Mouse (Mus musculus) stomach, embryonic 15.5 days (tissue): ENCODE measurements at regions not wholly inside any gene's neighbourhood (a gene's known extent, or its start where the extent isn't known, plus 50 kb on each side); places are given as distances from the start of the nearest gene placed in this dataset.

Source experiments
- ATAC-seq: fragments of 200-750 bp; cut with Nextera tagmentation; 2 replicates; pipeline ENCODE4 v1.8.0; 2017; ENCODE audit warnings: low read depth, moderate number of reproducible peaks, moderate TSS enrichment; ENCODE audit not compliant: insufficient read depth, low FRiP score
- H3K27ac ChIP-seq: fragments of 300-500 bp; sonication (generic); 2 replicates; pipeline ENCODE4 v1.5.1; 2015; ENCODE audit warnings: mild to moderate bottlenecking, inconsistent platforms
- H3K27me3 ChIP-seq: fragments of 300-500 bp; sonication (generic); replicated peaks from 2 replicates; pipeline ENCODE4 v1.6.1; 2015; ENCODE audit warnings: inconsistent platforms
- H3K36me3 ChIP-seq: fragments of 300-500 bp; sonication (generic); 2 replicates; pipeline ENCODE4 v1.6.1; 2015; ENCODE audit warnings: inconsistent platforms
- H3K4me1 ChIP-seq: fragments of 300-500 bp; sonication (generic); 2 replicates; pipeline ENCODE4 v1.6.1; 2015; ENCODE audit warnings: inconsistent platforms
- H3K4me2 ChIP-seq: fragments of 300-500 bp; sonication (generic); 2 replicates; pipeline ENCODE4 v1.6.1; 2015; ENCODE audit warnings: mild to moderate bottlenecking, inconsistent platforms
- H3K4me3 ChIP-seq: fragments of 300-500 bp; sonication (generic); replicated peaks from 2 replicates; pipeline ENCODE4 v1.5.1; 2015; ENCODE audit warnings: inconsistent platforms
- H3K9ac ChIP-seq: fragments of 300-500 bp; sonication (generic); 2 replicates; pipeline ENCODE4 v1.6.1; 2015; ENCODE audit warnings: inconsistent platforms
- H3K9me3 ChIP-seq: fragments of 300-500 bp; sonication (generic); 2 replicates; pipeline ENCODE4 v1.6.1; 2016; ENCODE audit warnings: inconsistent platforms
- WGBS: fragments of 180-500 bp; shearing (Covaris S2); methylation state at CpG from one replicate; pipeline ENCODE4 v1.1.7; 2015; 5-methylcytosine and 5-hydroxymethylcytosine counted together

DNA sequence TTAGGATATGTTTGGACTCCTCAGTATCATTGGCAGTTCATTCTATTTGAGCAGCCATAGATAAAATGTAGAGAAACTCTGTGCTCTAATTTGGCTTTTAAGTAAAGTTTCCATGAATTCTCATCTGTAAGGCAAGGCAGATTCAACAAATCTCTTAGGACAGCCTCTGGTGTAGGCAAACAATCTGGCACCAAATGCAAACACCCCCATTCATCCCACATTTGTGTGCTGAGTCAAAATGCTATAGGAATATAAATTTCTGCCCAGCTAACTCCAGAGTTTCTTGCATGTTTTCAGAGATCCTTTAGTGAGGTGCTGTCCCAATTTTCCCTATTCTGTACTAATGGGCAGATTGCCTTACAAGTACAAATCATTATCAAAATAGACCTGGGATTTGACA, 695.7 kb upstream of the Kif18a start:
- H3K36me3 ChIP-seq = no peaks in the 10 kb centered on the region
- no peak overlapping the region for H3K9ac ChIP-seq
- H3K4me3 ChIP-seq = no peak overlapping the region
- H3K27ac ChIP-seq = no peak overlapping the region
- no peaks in the 10 kb centered on the region for H3K4me1 ChIP-seq
- no peaks in the 10 kb centered on the region for H3K27me3 ChIP-seq
- no peak overlapping the region for H3K4me2 ChIP-seq
- no peaks in the 10 kb centered on the region for H3K9me3 ChIP-seq
- ATAC-seq = no peak

DNA sequence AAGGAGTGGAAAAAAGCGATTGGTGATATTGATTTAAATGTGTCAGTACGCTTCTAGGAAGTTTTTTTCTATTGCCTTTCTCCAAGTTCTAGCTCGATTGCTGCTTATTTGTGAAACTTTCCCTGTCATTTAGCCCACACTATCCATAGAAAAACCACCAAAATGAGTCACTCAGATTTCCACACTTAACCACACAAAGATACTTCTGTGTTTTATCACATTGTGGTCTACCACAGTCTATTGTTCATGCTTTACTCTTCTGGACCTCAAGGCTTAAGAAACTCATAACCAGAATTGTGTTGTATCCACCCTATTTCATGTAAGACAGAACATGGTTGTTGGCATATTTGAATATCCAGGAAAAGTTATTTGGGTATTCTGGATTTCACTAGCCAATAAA, 687.0 kb upstream of the Kif18a start:
- H3K4me3 ChIP-seq = no peak overlapping the region
- 87% methylated on average over 3 of the region's 3 CpGs for WGBS
- no peak for ATAC-seq

DNA sequence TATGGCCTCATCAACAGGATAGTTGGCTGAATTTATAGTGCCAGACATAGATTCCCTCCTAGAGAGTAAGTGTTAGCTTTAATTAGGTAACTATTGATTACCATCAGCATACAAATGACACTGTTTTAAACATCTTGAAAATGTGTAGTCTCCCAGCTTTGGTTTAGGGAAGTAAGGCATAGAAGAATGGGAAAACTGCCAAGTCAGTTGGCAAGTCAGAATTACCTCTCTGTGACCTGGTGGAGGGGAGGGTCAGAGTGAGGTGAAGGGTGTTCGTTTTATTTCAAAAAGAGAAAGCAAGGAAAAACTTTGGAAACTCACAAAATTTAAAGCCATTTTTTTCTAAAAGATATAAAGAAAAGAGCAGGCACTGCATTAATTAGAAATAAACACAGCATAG, 680.2 kb upstream of the Kif18a start:
- no peak for ATAC-seq
- no peaks in the 10 kb centered on the region for H3K36me3 ChIP-seq
- H3K9me3 ChIP-seq = no peaks in the 10 kb centered on the region
- H3K9ac ChIP-seq = no peak overlapping the region
- WGBS = 38% methylated on average over 1 of the region's 1 CpGs
- no peaks in the 10 kb centered on the region for H3K4me1 ChIP-seq
- no peak overlapping the region for H3K4me2 ChIP-seq
- H3K4me3 ChIP-seq = no peak overlapping the region
- no peaks in the 10 kb centered on the region for H3K27me3 ChIP-seq
- H3K27ac ChIP-seq = no peak overlapping the region

More for the DNA sequence above, 687.0 kb upstream of the Kif18a start:
- Histone ChIP-seq H3K9me3 (no peaks in the 10 kb centered on the region), H3K27ac (no peak overlapping the region), H3K36me3 (no peaks in the 10 kb centered on the region), H3K4me2 (no peak overlapping the region), H3K27me3 (no peaks in the 10 kb centered on the region), H3K4me1 (no peaks in the 10 kb centered on the region), H3K9ac (no peak overlapping the region)

DNA sequence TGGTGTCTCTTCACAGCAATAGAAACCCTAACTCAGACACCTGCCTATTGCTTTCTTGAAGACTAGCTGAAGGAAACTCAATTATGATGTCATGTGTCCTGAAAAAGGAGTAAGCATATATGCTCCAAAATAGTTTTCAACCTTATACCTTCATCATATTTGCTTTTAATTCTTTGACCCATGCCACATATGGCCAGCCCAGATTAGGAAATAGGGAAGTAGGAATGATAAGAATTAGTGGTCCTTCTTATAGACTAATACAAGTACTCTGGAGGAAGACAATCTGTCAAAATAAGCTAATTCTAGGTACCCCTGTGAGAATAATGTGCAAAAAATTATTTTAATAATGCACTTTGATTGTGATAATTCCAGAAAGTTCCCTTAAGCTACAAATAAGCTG, 661.0 kb upstream of the Kif18a start:
- H3K4me3 ChIP-seq = no peak overlapping the region
- H3K27me3 ChIP-seq = no peaks in the 10 kb centered on the region
- H3K9me3 ChIP-seq = no peaks in the 10 kb centered on the region
- no peak overlapping the region for H3K9ac ChIP-seq
- H3K4me1 ChIP-seq = no peaks in the 10 kb centered on the region
- H3K4me2 ChIP-seq = no peak overlapping the region
- H3K36me3 ChIP-seq = no peaks in the 10 kb centered on the region
- no peak for ATAC-seq
- no peak overlapping the region for H3K27ac ChIP-seq

DNA sequence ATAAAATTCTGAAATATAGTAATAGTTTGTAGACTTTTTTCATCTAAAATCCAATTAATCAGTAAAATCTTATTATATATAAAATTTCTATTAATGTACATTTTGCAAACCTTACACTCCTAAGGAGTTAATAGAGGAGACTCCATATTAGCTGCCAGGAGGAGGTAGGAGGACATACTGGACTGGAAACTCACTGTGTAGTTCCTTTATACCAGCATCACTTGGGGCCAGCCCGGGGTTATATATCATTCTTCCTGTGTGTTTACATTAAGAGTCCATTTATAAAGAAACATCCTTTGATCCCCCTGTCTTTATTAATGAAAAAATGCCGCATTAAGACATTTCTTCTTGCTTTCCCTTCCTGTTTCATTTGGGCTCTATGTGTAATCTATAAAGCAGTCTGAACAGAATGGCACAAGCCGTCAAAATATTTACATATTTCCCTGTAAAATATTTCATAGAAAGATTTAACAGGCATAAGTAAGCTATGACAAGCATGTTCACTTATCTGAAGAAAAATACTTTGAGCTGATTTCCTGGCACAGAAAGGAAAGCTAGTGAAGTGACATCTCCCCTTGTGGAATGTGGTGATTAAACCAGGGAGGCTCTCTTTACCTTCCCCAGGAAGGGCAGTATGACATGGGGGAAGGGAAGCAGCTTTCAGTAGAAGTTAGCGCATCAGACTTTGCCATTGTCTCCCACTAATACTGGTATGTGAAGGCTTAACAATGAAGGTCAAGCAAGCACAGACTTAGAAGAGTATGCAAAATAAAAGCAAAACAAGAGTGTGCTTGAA, 658.0 kb upstream of the Kif18a start:
- no peak overlapping the region for H3K27ac ChIP-seq
- H3K36me3 ChIP-seq = no peaks in the 10 kb centered on the region
- ATAC-seq = peak; percentile 70; the same call in 1 of the 2 replicates
- no peak overlapping the region for H3K4me2 ChIP-seq
- no peaks in the 10 kb centered on the region for H3K27me3 ChIP-seq
- H3K9ac ChIP-seq = no peak overlapping the region
- WGBS = 25% methylated on average over 4 of the region's 4 CpGs
- no peak overlapping the region for H3K4me3 ChIP-seq
- no peaks in the 10 kb centered on the region for H3K4me1 ChIP-seq
- H3K9me3 ChIP-seq = no peaks in the 10 kb centered on the region

DNA sequence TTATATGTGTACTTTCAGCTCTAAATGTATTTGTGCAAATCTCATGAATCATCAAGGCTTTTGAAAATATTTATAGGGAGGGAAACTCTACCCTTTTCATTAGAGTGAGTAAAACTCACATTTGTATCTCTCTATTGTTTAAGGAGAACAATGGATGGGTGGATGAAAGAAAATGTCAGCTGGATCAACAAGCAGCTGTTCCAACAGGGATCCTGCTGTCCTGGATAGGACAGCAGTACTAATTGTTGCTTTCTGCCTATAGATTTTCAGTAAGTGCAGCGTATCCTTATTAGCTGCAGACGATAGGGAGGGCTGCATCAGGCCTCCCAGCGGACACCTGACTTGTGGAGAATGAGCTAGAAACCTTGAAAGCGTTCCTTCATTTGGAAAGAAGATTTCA, 644.9 kb upstream of the Kif18a start:
- Histone ChIP-seq H3K36me3 (no peaks in the 10 kb centered on the region), H3K4me3 (no peak overlapping the region), H3K27me3 (no peaks in the 10 kb centered on the region), H3K4me1 (no peaks in the 10 kb centered on the region), H3K4me2 (no peak overlapping the region), H3K9ac (no peak overlapping the region), H3K9me3 (no peaks in the 10 kb centered on the region), H3K27ac (no peak overlapping the region)
- no peak for ATAC-seq
- WGBS = 68% methylated on average over 4 of the region's 4 CpGs

DNA sequence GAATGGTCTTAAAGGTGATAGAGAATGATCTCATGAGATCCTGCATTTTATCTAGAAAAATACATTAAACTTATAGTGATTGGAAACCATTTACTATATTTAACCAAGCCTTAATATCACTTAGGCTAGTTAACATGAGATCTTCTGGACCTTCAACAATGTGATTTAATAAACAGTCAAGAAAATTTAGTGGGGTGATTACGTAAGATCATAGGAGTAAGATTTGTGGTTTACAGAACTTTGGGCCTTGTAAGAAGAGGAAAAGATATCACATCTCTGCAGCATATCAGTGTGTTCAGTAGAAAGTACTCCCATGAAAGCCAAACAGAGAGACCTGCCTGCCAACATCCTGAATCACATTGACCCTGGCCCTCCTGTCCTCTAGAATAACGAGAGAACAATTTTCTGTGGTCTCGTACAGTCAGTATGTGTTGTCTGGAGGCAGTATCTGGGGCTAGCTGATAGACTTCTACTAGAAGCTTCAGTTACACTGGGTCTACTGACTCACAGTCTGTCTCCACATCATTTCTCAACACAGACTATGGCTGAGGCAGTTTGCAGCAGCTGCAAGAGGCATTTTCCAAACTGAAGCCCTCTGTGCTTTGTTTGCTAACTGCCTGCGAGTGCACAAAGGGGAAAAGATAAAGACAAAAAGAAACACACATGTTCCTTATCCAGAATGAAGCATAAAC, 619.7 kb upstream of the Kif18a start:
- no peaks in the 10 kb centered on the region for H3K36me3 ChIP-seq
- H3K9me3 ChIP-seq = no peaks in the 10 kb centered on the region
- H3K9ac ChIP-seq = no peak overlapping the region
- no peaks in the 10 kb centered on the region for H3K4me1 ChIP-seq
- no peak overlapping the region for H3K27ac ChIP-seq
- H3K4me2 ChIP-seq = no peak overlapping the region
- H3K27me3 ChIP-seq = no peaks in the 10 kb centered on the region
- 43% methylated on average over 4 of the region's 4 CpGs for WGBS
- peak; percentile 47; the same call in 1 of the 2 replicates for ATAC-seq
- no peak overlapping the region for H3K4me3 ChIP-seq

DNA sequence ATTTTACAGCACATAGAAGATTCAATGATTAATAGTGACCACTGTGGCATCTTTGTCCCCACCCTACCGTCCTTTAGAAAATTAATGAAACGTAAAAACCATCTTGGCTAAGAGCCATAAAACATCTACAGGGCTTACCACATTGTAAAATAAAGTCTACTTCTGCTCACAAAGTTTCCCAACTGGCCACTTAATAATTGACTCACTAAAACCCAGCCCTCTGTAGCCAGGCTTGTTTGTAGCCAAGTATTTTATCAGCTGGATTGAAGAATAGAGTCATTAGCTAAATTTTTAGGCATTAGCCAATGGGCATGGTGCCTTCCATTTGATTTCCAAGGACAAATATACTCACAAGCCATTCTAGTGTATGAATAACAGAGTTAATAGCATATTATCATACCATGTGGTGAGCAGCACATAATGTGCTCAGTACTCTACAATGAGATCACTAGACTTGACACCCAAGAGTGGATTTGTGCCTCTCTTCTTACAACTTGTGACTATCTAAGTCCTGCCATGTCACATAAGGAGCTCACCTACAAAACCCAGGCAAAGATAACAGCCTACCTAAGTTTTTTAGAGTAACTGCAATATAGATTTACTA, 602.7 kb upstream of the Kif18a start:
- WGBS = 51% methylated on average over 2 of the region's 2 CpGs
- Histone ChIP-seq H3K9me3 (no peaks in the 10 kb centered on the region), H3K4me1 (no peaks in the 10 kb centered on the region), H3K36me3 (no peaks in the 10 kb centered on the region), H3K27ac (no peak overlapping the region), H3K4me2 (no peak overlapping the region), H3K9ac (no peak overlapping the region), H3K4me3 (no peak overlapping the region), H3K27me3 (no peaks in the 10 kb centered on the region)
- no peak for ATAC-seq

DNA sequence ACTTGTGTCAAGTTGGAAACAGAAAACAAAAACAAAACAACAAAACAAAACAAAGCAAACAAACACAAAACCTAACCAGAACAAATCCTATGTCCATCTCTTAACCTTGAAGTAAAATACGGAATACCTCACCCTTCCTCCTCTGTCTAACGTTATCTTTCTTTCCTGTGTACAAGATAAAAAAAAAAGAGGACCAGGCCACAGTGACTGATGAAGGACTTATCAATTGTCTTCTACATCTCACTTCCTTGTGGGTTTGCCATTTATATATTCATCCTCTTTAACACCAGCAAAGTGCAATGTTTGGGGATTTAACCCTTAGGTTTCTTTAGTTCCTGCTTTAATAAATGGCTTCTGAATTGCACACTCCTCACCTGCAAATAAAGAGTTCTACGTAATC, 599.0 kb upstream of the Kif18a start:
- Histone ChIP-seq H3K27ac (no peak overlapping the region), H3K9ac (no peak overlapping the region), H3K27me3 (no peaks in the 10 kb centered on the region), H3K4me2 (no peak overlapping the region), H3K9me3 (no peaks in the 10 kb centered on the region), H3K4me1 (no peaks in the 10 kb centered on the region), H3K36me3 (no peaks in the 10 kb centered on the region), H3K4me3 (no peak overlapping the region)
- ATAC-seq = no peak
- 78% methylated on average over 3 of the region's 3 CpGs for WGBS

DNA sequence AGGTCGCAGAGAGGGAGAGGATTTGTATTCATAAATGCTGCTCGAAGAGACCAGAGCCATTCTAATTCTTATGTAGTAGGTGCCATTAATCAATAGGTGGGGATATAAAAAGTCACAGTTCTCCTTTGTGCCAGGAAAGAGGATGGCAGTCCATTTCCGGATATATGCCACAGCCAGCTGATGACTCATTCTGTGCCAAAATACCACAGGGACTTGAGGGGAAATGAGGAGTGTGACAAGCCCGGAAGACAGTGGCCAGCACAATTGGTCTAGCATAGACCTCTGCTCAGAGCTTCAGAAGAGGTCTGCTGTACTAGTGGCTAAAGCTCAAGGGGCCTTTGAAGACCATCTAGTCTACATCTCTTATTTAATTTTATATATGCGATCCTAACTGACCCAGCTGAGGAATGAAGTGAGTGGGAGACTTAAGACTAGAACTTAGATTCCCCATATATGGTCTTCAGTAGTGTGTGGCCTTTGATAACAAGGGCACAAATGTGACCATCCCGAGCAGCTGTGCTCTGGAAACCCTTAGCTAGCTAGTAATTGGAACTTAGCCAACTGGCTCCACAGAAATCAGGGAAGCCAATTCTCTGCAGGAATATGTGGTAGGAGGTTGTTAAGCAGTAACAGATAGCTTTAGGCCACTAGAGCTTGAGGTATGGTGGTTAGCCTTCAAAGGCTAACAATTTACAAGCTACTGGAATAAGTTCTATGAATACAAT, 594.4 kb upstream of the Kif18a start:
- H3K9ac ChIP-seq = no peak overlapping the region
- no peak overlapping the region for H3K4me3 ChIP-seq
- no peaks in the 10 kb centered on the region for H3K27me3 ChIP-seq
- no peak for ATAC-seq
- WGBS = 63% methylated on average over 6 of the region's 6 CpGs
- H3K4me1 ChIP-seq = no peaks in the 10 kb centered on the region
- H3K27ac ChIP-seq = no peak overlapping the region
- H3K9me3 ChIP-seq = no peaks in the 10 kb centered on the region
- H3K4me2 ChIP-seq = no peak overlapping the region
- H3K36me3 ChIP-seq = no peaks in the 10 kb centered on the region

- Histone ChIP-seq H3K4me2 (no peak overlapping the region), H3K27me3 (no peaks in the 10 kb centered on the region), H3K4me3 (no peak overlapping the region), H3K27ac (no peak overlapping the region), H3K4me1 (no peaks in the 10 kb centered on the region), H3K9me3 (no peaks in the 10 kb centered on the region), H3K9ac (no peak overlapping the region), H3K36me3 (no peaks in the 10 kb centered on the region)
- WGBS = 49% methylated on average over 4 of the region's 4 CpGs
- no peak for ATAC-seq
Observed at GRCm38 (mm10) chr2:108690091-108690490, 590.4 kb upstream of the Kif18a start.
